Mouse (Mus musculus) limb, embryonic 14.5 days (tissue): ENCODE data around the gene Tmem200c. TPM values are rescaled to one million over a fixed set of nuclear protein-coding genes. Genes with fewer than 3 reads are reported as not detected.

Source experiments
- ATAC-seq: fragments of 200-750 bp; cut with Nextera tagmentation; 2 replicates; pipeline ENCODE4 v1.8.0; 2017; ENCODE audit warnings: low read depth, moderate number of reproducible peaks, moderate TSS enrichment; ENCODE audit not compliant: low FRiP score
- DNase-seq: peaks from one replicate; pipeline ENCODE4 v3.0.0-alpha.2; 2015; ENCODE audit warnings: low spot score
- H3K27ac ChIP-seq: fragments of 300-500 bp; sonication (generic); replicated peaks from 2 replicates; pipeline ENCODE4 v1.5.1; 2014; ENCODE audit warnings: low read depth, mild to moderate bottlenecking, low read length, moderate library complexity, mixed read lengths
- H3K27me3 ChIP-seq: fragments of 300-500 bp; sonication (generic); 2 replicates; pipeline ENCODE4 v1.6.1; 2014; ENCODE audit warnings: low read length, mixed read lengths; ENCODE audit not compliant: control insufficient read depth, insufficient read depth
- H3K36me3 ChIP-seq: fragments of 300-500 bp; sonication (generic); 2 replicates; pipeline ENCODE4 v1.6.1; 2014; ENCODE audit warnings: mild to moderate bottlenecking, low read length, moderate library complexity, mixed read lengths; ENCODE audit not compliant: control insufficient read depth, insufficient read depth
- H3K4me1 ChIP-seq: fragments of 300-500 bp; sonication (generic); 2 replicates; pipeline ENCODE4 v1.6.1; 2014; ENCODE audit warnings: antibody characterized with exemption, low read length, mixed read lengths; ENCODE audit not compliant: control insufficient read depth, insufficient read depth
- H3K4me2 ChIP-seq: fragments of 300-500 bp; sonication (generic); replicated peaks from 2 replicates; pipeline ENCODE4 v1.6.1; 2014; ENCODE audit warnings: low read depth, mild to moderate bottlenecking, low read length, moderate library complexity; ENCODE audit not compliant: severe bottlenecking
- H3K4me3 ChIP-seq: fragments of 300-500 bp; sonication (generic); replicated peaks from 2 replicates; pipeline ENCODE4 v1.5.1; 2014; ENCODE audit warnings: low read length
- H3K9ac ChIP-seq: fragments of 300-500 bp; sonication (generic); 2 replicates; pipeline ENCODE4 v1.6.1; 2014; ENCODE audit warnings: mild to moderate bottlenecking, low read depth, low read length, moderate library complexity; ENCODE audit not compliant: severe bottlenecking
- H3K9me3 ChIP-seq: fragments of 300-500 bp; sonication (generic); 2 replicates; pipeline ENCODE4 v1.6.1; 2016; ENCODE audit warnings: low read length; ENCODE audit not compliant: control insufficient read depth
- POLR2A ChIP-seq: fragments of 200-500 bp; IDR thresholded peaks from 2 replicates; pipeline ENCODE4 v1.8.0; 2012; ENCODE audit warnings: inconsistent platforms, mild to moderate bottlenecking, moderate library complexity, borderline replicate concordance; ENCODE audit not compliant: insufficient read depth, insufficient read length; ENCODE audit errors: extremely low read depth
- WGBS: fragments of 180-500 bp; shearing (Covaris S2); extraction: QIAGEN DNeasy Blood & Tissue Kit; methylation state at CpG from one replicate; pipeline ENCODE4 v1.1.7; 2014; 5-methylcytosine and 5-hydroxymethylcytosine counted together
- polyA plus RNA-seq, 2 experiments: library from polyadenylated mRNA; depleted of rRNA in 1 of 2; stranded (reverse) in 1 of 2; unstranded in 1 of 2; fragments of >200 nt; fragmentation: Nextera tagmentation in 1 of 2; extraction: Ambion mirVana in 1 of 2; gene quantifications; 2 replicates each; pipeline versions ENCODE4 v1.2.1 to v1.2.3; 2012 to 2014

Tmem200c gene
- 1.7 and 2.4 TPM in 2 replicates for polyA plus RNA-seq (2012; rRNA removed)
- polyA plus RNA-seq (2014; fragmentation: Nextera tagmentation; extraction: Ambion mirVana), result 1.3 and 1.5 TPM in 2 replicates

DNA sequence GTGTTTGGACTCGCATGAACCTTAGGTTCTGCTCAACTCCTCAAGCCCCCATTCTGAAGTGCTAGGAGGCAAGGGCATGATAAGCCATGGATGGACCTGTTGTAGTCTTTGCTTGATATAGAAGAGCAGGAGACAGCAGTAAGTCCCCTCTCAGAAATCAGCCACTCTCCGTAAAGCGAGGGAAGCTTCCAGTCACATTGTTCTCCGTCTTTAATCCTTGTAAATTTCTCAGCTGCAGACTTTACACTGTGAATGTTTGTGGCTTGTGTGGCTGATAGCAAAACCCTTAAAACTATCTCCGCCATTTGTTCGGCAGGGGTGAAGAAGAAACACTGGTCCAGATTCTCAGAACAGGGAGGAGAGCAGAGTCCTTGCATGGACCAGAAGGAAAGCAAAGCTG, at the start of gene Tmem200c:
Gene Tmem200c (plus strand): TSS at position 301 of the 400 bp plus-strand sequence.
- H3K4me1 ChIP-seq, result 0 out of 2 replicates have a peak, but pooled peaks cover 4% of the 10 kb centered on the region
- no peaks in the 10 kb centered on the region for H3K36me3 ChIP-seq
- H3K4me2 ChIP-seq, result no peak within 1 kb of the TSS
- TF ChIP-seq POLR2A, result no peak
- ATAC-seq (no peak), DNase-seq (no peak)
- H3K27me3 ChIP-seq, result no peaks in the 10 kb centered on the region
- H3K27ac ChIP-seq, result no peak within 1 kb of the TSS
- H3K9ac ChIP-seq, result no peak within 1 kb of the TSS
- no peaks in the 10 kb centered on the region for H3K9me3 ChIP-seq
- no peak within 1 kb of the TSS for H3K4me3 ChIP-seq
- WGBS, result 72% methylated on average over 6 of the region's 6 CpGs

DNA sequence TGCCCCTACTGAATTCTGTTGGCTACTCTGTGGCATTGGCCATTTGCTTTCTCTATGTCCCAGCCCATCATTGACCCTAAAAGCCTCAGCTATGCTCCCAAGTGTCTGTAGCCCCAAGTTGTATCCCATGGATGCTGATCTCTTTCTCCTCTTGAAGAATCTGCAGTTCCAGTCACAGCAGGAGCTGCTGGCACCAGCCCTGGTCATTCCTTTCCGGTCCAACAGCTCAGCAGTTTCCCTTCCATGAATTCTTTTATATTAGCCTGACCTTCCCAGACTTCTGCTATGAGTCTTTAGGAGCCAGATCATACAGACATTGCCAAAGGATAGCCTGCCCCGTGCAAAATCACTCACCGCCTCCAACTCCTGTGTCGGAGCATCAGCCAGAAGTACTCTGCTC, 32.7 kb upstream of the Tmem200c start:
- no peak for DNase-seq
- H3K4me1 ChIP-seq, result no peaks in the 10 kb centered on the region
- H3K9me3 ChIP-seq, result no peaks in the 10 kb centered on the region
- no peak overlapping the region for H3K9ac ChIP-seq
- no peak overlapping the region for H3K4me3 ChIP-seq
- ATAC-seq, result no peak
- no peaks in the 10 kb centered on the region for H3K36me3 ChIP-seq
- H3K27ac ChIP-seq, result no peak overlapping the region
- H3K27me3 ChIP-seq, result no peaks in the 10 kb centered on the region
- 93% methylated on average over 4 of the region's 4 CpGs for WGBS
- no peak overlapping the region for H3K4me2 ChIP-seq
- TF ChIP-seq POLR2A, result no peak

GRCm38 (mm10) chr17:68836655-68837012, 10.2 kb downstream of the Tmem200c start:
- Histone ChIP-seq H3K4me2 (peak overlapping the region; percentile 86), H3K9ac (peak overlapping the region; percentile 53), H3K36me3 (no peaks in the 10 kb centered on the region), H3K4me3 (peak overlapping the region; percentile 58), H3K27ac (no peak overlapping the region), H3K27me3 (peaks cover 40% of the 10 kb centered on the region), H3K9me3 (no peaks in the 10 kb centered on the region), H3K4me1 (peaks cover 29% of the 10 kb centered on the region)
- no peak for TF ChIP-seq POLR2A
- ATAC-seq (no peak), DNase-seq (no peak)
- WGBS, result 0% methylated on average over 12 of the region's 15 CpGs

DNA sequence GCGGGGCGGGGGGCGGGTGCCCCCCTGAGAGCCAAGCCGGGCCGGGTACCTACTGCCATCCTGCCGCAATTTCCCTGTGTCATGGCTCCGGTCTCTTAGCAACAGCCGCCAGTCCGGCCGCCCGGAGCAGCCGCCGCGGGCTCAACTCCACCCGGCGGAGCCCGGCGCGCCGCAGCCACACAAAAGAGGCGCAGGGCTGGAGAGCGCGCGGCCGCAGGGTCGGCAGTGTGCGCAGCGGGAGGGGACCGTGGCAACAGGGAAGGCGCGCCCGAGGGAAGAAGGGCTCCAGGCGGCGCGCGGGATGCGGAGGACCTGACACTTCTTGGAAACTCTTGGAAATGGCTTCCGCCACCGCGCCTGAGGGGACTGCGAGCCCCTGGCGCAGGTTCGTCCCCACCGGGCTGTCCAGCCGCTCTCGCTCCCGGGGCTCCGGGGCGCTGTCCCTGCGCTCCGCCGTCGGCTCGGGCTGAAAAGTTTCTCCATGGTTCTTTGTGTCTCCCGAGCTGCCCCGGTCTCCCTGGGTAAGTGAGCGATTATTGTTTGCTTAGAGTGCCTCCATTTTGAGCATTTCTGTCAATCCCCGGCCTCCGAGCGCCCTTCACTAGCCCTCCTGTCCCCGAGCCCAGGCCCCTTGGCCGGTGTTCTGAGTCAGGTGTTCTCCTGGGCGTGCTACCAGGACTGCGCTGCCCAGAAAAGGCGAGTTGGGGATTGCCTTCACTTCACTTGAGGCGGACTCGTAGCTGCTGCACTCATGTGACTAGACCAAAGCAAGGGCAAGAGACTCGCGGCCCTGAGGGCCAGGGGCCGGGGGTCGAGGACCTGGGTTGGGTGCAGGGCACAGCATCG, 10.8 kb downstream of the Tmem200c start:
- H3K4me2 ChIP-seq, result peak overlapping the region; percentile 86
- H3K36me3 ChIP-seq, result no peaks in the 10 kb centered on the region
- TF ChIP-seq POLR2A, result no peak
- peak; percentile 28 for ATAC-seq
- H3K27me3 ChIP-seq, result peaks cover 40% of the 10 kb centered on the region
- H3K27ac ChIP-seq, result no peak overlapping the region
- H3K9me3 ChIP-seq, result no peaks in the 10 kb centered on the region
- peak overlapping the region; percentile 53 for H3K9ac ChIP-seq
- peak overlapping the region; percentile 58 for H3K4me3 ChIP-seq
- peaks cover 33% of the 10 kb centered on the region for H3K4me1 ChIP-seq
- WGBS, result under 1% methylated on average over 66 of the region's 72 CpGs
- DNase-seq, result no peak

- Histone ChIP-seq H3K4me3 (peak overlapping the region; percentile 58), H3K4me1 (peaks cover 33% of the 10 kb centered on the region), H3K27ac (no peak overlapping the region), H3K4me2 (peak overlapping the region; percentile 86), H3K27me3 (peaks cover 40% of the 10 kb centered on the region), H3K9ac (peak overlapping the region; percentile 53), H3K9me3 (no peaks in the 10 kb centered on the region), H3K36me3 (no peaks in the 10 kb centered on the region)
- ATAC-seq (no peak), DNase-seq (no peak)
- 5% methylated on average over 4 of the region's 4 CpGs for WGBS
- no peak for TF ChIP-seq POLR2A
These were observed 11.4 kb downstream of the Tmem200c start for GRCm38 (mm10) chr17:68837859-68838194.
